Mouse (Mus musculus): ENCODE data around the gene Gm49354.
"Not testable (repeated sequence)": the region's sequence is repeated elsewhere in the genome, so short reads cannot be mapped to it uniquely, and the experiment has no call there.

Gene Gm49354

GRCm38 (mm10) chr13:59782145-59782544, at the start of gene Gm49354:
Gm49354 (minus strand) TSS chr13:59782245.
- DNase-seq (ENCODE audit: low spot score): no peak

GRCm38 (mm10) chr13:59825966-59826365, 43.9 kb upstream of the Gm49354 start:
- no peak for DNase-seq (ENCODE audit: low spot score)

GRCm38 (mm10) chr13:59822507-59823462, 40.7 kb upstream of the Gm49354 start, which contains the start of gene Tut7:
Tut7 (minus strand) TSS chr13:59823147.
- DNase-seq (ENCODE audit: low spot score): peak; percentile 92

- DNase-seq (ENCODE audit: low spot score): no peak
Measured at GRCm38 (mm10) chr13:59820836-59821235, 38.8 kb upstream of the Gm49354 start.

- DNase-seq (ENCODE audit: low spot score): no peak
Measured at GRCm38 (mm10) chr13:59820114-59820513, 38.1 kb upstream of the Gm49354 start.

- no peak for DNase-seq (ENCODE audit: low spot score)
Measured at GRCm38 (mm10) chr13:59817352-59817751, 35.3 kb upstream of the Gm49354 start.

GRCm38 (mm10) chr13:59814109-59814591, 32.1 kb upstream of the Gm49354 start:
- peak; percentile 12 for DNase-seq (ENCODE audit: low spot score)

GRCm38 (mm10) chr13:59811581-59811980, 29.5 kb upstream of the Gm49354 start:
- no peak for DNase-seq (ENCODE audit: low spot score)

- DNase-seq (ENCODE audit: low spot score): no peak
Measured at GRCm38 (mm10) chr13:59801000-59801399, 19.0 kb upstream of the Gm49354 start.

- DNase-seq (ENCODE audit: low spot score): no peak
Measured at GRCm38 (mm10) chr13:59800077-59800476, 18.0 kb upstream of the Gm49354 start.

GRCm38 (mm10) chr13:59798306-59798705, 16.3 kb upstream of the Gm49354 start:
- no peak for DNase-seq (ENCODE audit: low spot score)

- no peak for DNase-seq (ENCODE audit: low spot score)
Measured at GRCm38 (mm10) chr13:59796466-59796848, 14.4 kb upstream of the Gm49354 start.

- no peak for DNase-seq (ENCODE audit: low spot score)
Measured at GRCm38 (mm10) chr13:59795807-59796465, 13.9 kb upstream of the Gm49354 start.

GRCm38 (mm10) chr13:59794786-59795185, 12.7 kb upstream of the Gm49354 start:
- no peak for DNase-seq (ENCODE audit: low spot score)

- not testable (repeated sequence) for DNase-seq (ENCODE audit: low spot score)
Measured at GRCm38 (mm10) chr13:59779744-59780264, 2.2 kb downstream of the Gm49354 start.

GRCm38 (mm10) chr13:59779213-59779612, 2.8 kb downstream of the Gm49354 start:
- no peak for DNase-seq (ENCODE audit: low spot score)

- no peak for DNase-seq (ENCODE audit: low spot score)
Measured at GRCm38 (mm10) chr13:59775168-59775567, 6.9 kb downstream of the Gm49354 start.

GRCm38 (mm10) chr13:59771257-59771656, 10.8 kb downstream of the Gm49354 start:
- DNase-seq (ENCODE audit: low spot score): peak; percentile 39

GRCm38 (mm10) chr13:59770847-59771246, 11.2 kb downstream of the Gm49354 start:
- DNase-seq (ENCODE audit: low spot score): no peak

GRCm38 (mm10) chr13:59770164-59770562, 11.9 kb downstream of the Gm49354 start:
- peak; percentile 95 for DNase-seq (ENCODE audit: low spot score)

GRCm38 (mm10) chr13:59769296-59770163, 12.5 kb downstream of the Gm49354 start, which contains the start of gene Isca1:
Isca1 (minus strand) TSS chr13:59769810.
- DNase-seq (ENCODE audit: low spot score): peak; percentile 99
